Mouse (Mus musculus) liver, embryonic 16.5 days (tissue): ENCODE data around the gene Olfr1474. TPM values are rescaled to one million over a fixed set of nuclear protein-coding genes. Genes with fewer than 3 reads are reported as not detected.
"Not testable (repeated sequence)": the region's sequence is repeated elsewhere in the genome, so short reads cannot be mapped to it uniquely, and the experiment has no call there.

Source experiments
- ATAC-seq: fragments of 200-750 bp; cut with Nextera tagmentation; 2 replicates; pipeline ENCODE4 v1.8.0; 2017; ENCODE audit warnings: low read depth, mild to moderate bottlenecking, moderate number of reproducible peaks, moderate library complexity
- H3K27ac ChIP-seq: fragments of 300-500 bp; sonication (generic); 2 replicates; pipeline ENCODE4 v1.5.1; 2014; ENCODE audit warnings: mild to moderate bottlenecking, low read length
- H3K27me3 ChIP-seq: fragments of 300-500 bp; sonication (generic); 2 replicates; pipeline ENCODE4 v1.6.1; 2014; ENCODE audit warnings: low read depth, low read length, mixed read lengths; ENCODE audit not compliant: control insufficient read depth, insufficient read depth
- H3K36me3 ChIP-seq: fragments of 300-500 bp; sonication (generic); 2 replicates; pipeline ENCODE4 v1.6.1; 2014; ENCODE audit warnings: mild to moderate bottlenecking; ENCODE audit not compliant: control insufficient read depth, insufficient read depth
- H3K4me1 ChIP-seq: fragments of 300-500 bp; sonication (generic); 2 replicates; pipeline ENCODE4 v1.6.1; 2014; ENCODE audit warnings: low read depth, low read length, mixed read lengths; ENCODE audit not compliant: control insufficient read depth
- H3K4me2 ChIP-seq: fragments of 300-500 bp; sonication (generic); 2 replicates; pipeline ENCODE4 v1.6.1; 2014; ENCODE audit warnings: low read depth, low read length, mixed read lengths
- H3K4me3 ChIP-seq: fragments of 300-500 bp; sonication (generic); 2 replicates; pipeline ENCODE4 v1.5.1; 2014; ENCODE audit warnings: low read depth, mild to moderate bottlenecking, low read length
- H3K9ac ChIP-seq: fragments of 300-500 bp; sonication (generic); 2 replicates; pipeline ENCODE4 v1.6.1; 2014; ENCODE audit warnings: low read depth, low read length
- H3K9me3 ChIP-seq: fragments of 300-500 bp; sonication (generic); replicated peaks from 2 replicates; pipeline ENCODE4 v1.6.1; 2016; ENCODE audit warnings: low read length; ENCODE audit not compliant: control insufficient read depth
- WGBS: fragments of 180-500 bp; shearing (Covaris S2); extraction: QIAGEN DNeasy Blood & Tissue Kit; methylation state at CpG from one replicate; pipeline ENCODE4 v1.1.7; 2014; ENCODE audit not compliant: insufficient replicate concordance; 5-methylcytosine and 5-hydroxymethylcytosine counted together
- polyA plus RNA-seq: library from polyadenylated mRNA; unstranded; fragments of >200 nt; fragmentation: Nextera tagmentation; extraction: Ambion mirVana; gene quantifications from 2 replicates; pipeline ENCODE4 v1.2.1, GENCODE M21; 2015

Olfr1474 gene
- not detected in 2 replicates for polyA plus RNA-seq

GRCm38 (mm10) chr19:13469265-13469664 is at the start of gene Olfr1474:
Olfr1474 (plus strand) TSS chr19:13469565.
- not testable (repeated sequence) for H3K36me3 ChIP-seq, H3K4me1 ChIP-seq, H3K27ac ChIP-seq, H3K4me3 ChIP-seq, H3K9me3 ChIP-seq, H3K27me3 ChIP-seq, ATAC-seq, H3K4me2 ChIP-seq, H3K9ac ChIP-seq
- 64% methylated on average over 4 of the region's 4 CpGs for WGBS

DNA sequence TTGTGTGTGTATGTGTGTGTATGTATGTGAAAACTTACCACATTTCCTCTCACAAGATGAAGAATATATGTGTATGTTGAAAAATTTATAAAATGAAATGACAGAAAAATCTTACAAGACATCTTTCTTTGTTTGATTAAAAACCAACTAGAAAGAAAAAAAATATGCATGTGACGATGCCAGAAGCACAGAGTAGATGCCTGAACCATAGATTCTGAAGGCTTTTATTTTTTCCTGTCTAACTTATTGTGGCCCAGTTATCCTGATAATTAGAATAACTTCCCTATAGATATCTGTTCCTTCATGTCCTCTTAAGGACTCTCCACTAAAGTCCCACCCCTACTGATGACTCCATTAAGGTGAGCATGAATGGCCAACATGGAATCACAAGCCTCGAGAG is 26.3 kb upstream of the Olfr1474 start, which contains the start of gene Olfr1471:
Gene Olfr1471, plus strand, starts transcription at position 301 of the 400 bp plus-strand sequence.
- H3K4me2 ChIP-seq, H3K4me1 ChIP-seq, H3K9ac ChIP-seq, H3K4me3 ChIP-seq, H3K9me3 ChIP-seq, H3K36me3 ChIP-seq, ATAC-seq, H3K27ac ChIP-seq, H3K27me3 ChIP-seq: not testable (repeated sequence)
- WGBS: 36% methylated on average over 2 of the region's 2 CpGs

GRCm38 (mm10) chr19:13455986-13456385 is 13.4 kb upstream of the Olfr1474 start, which contains the start of gene Olfr1472:
Olfr1472 (minus strand) TSS chr19:13456086.
- 58% methylated on average over 1 of the region's 1 CpGs for WGBS
- Histone ChIP-seq H3K27ac (no peak within 1 kb of the TSS), H3K36me3 (no peaks in the 10 kb centered on the region), H3K4me2 (no peak within 1 kb of the TSS), H3K9ac (no peak within 1 kb of the TSS), H3K4me1 (no peaks in the 10 kb centered on the region), H3K27me3 (no peaks in the 10 kb centered on the region), H3K4me3 (no peak within 1 kb of the TSS), H3K9me3 (no peaks in the 10 kb centered on the region)
- ATAC-seq: no peak

DNA sequence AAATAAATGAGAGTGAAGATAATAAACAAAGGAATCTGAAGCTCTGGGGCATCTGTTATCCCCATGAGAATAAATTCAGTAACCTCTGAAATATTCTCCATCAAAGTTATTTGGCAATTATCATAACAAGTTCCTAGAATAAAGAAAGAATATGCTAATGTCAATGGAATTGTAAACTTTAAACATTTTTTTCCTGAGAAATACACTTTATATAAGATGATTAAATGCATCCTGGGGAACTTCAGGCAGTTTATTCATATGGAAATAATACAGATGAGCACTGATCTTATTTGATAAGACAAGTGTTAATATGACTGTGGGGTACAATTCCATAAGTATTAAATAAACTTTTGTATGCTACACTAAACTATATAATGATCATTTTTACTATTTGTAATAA is 10.7 kb downstream of the Olfr1474 start, which contains the start of gene Olfr1475:
Gene Olfr1475, minus strand, starts transcription at position 101 of the 400 bp plus-strand sequence.
- no peaks in the 10 kb centered on the region for H3K4me1 ChIP-seq
- no peaks in the 10 kb centered on the region for H3K27me3 ChIP-seq
- no peaks in the 10 kb centered on the region for H3K36me3 ChIP-seq
- H3K27ac ChIP-seq: no peak within 1 kb of the TSS
- no peaks in the 10 kb centered on the region for H3K9me3 ChIP-seq
- no peak for ATAC-seq
- no peak within 1 kb of the TSS for H3K4me3 ChIP-seq
- no peak within 1 kb of the TSS for H3K4me2 ChIP-seq
- H3K9ac ChIP-seq: no peak within 1 kb of the TSS

GRCm38 (mm10) chr19:13500246-13500645 is 30.9 kb downstream of the Olfr1474 start, which contains the start of gene Olfr1477:
Olfr1477 (plus strand) TSS chr19:13500546.
- WGBS: 47% methylated on average over 3 of the region's 3 CpGs

More at GRCm38 (mm10) chr19:13500246-13500645, 30.9 kb downstream of the Olfr1474 start, which contains the start of gene Olfr1477:
- Histone ChIP-seq H3K9me3 (no peaks in the 10 kb centered on the region), H3K36me3 (no peaks in the 10 kb centered on the region), H3K27me3 (no peaks in the 10 kb centered on the region), H3K4me1 (no peaks in the 10 kb centered on the region), H3K4me2 (no peak within 1 kb of the TSS), H3K9ac (no peak within 1 kb of the TSS), H3K27ac (no peak within 1 kb of the TSS), H3K4me3 (no peak within 1 kb of the TSS)
- ATAC-seq: no peak

Other genes starting within 250 kb of the Olfr1474 start
- gene Olfr1463, start 238.2 kb upstream of the Olfr1474 start, polyA plus RNA-seq: not detected in 2 replicates
- gene Olfr1465, start 154.0 kb upstream of the Olfr1474 start, polyA plus RNA-seq: not detected in 2 replicates
- not detected in 2 replicates for gene Olfr1466, start 130.7 kb upstream of the Olfr1474 start, polyA plus RNA-seq
- gene Olfr1467, start 107.3 kb upstream of the Olfr1474 start, polyA plus RNA-seq: not detected in 2 replicates
- gene Olfr1469, start 61.7 kb upstream of the Olfr1474 start, polyA plus RNA-seq: not detected in 2 replicates
- gene Olfr1471, start 26.2 kb upstream of the Olfr1474 start, polyA plus RNA-seq: not detected in 2 replicates
- not detected in 2 replicates for gene Olfr1472, start 13.5 kb upstream of the Olfr1474 start, polyA plus RNA-seq
- gene Olfr1475, start 10.6 kb downstream of the Olfr1474 start, polyA plus RNA-seq: not detected in 2 replicates
- not detected in 2 replicates for gene Olfr1477, start 31.0 kb downstream of the Olfr1474 start, polyA plus RNA-seq
- gene Olfr1480, start 58.3 kb downstream of the Olfr1474 start, polyA plus RNA-seq: not detected in 2 replicates
- not detected in 2 replicates for gene Olfr1484, start 113.9 kb downstream of the Olfr1474 start, polyA plus RNA-seq
- gene Olfr1487, start 147.8 kb downstream of the Olfr1474 start, polyA plus RNA-seq: not detected in 2 replicates
- gene Olfr1489, start 162.1 kb downstream of the Olfr1474 start, polyA plus RNA-seq: not detected in 2 replicates
- gene Olfr1490, start 181.5 kb downstream of the Olfr1474 start, polyA plus RNA-seq: not detected in 2 replicates
- not detected in 2 replicates for gene Olfr1491, start 227.7 kb downstream of the Olfr1474 start, polyA plus RNA-seq